Mouse (Mus musculus): Measurements from ENCODE around the gene Gm9789.
"Not testable (repeated sequence)": the region's sequence is repeated elsewhere in the genome, so short reads cannot be mapped to it uniquely, and the experiment has no call there.

The Gm9789 gene

DNA sequence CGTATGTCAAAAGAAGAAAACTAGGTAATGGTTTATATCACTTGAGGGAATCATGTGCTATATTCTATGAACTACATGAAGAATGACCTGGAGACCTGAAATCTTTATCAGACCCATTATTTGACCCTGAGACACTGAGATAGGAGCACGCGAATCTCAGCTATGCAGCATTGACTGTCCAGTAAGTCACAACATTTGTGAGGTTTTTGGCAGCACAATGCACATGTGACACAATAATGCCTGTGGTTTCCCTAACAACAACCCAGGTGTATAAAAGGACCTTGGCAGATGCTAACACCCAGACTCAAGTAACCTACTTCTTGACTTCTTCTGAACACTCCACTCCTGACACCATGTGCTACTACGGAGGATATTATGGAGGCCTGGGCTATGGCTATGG is at the start of gene Gm9789:
Gene Gm9789, plus strand, starts transcription at position 301 of the 400 bp plus-strand sequence.
- no peak for DNase-seq (ENCODE audit: low read depth, low spot score)

DNA sequence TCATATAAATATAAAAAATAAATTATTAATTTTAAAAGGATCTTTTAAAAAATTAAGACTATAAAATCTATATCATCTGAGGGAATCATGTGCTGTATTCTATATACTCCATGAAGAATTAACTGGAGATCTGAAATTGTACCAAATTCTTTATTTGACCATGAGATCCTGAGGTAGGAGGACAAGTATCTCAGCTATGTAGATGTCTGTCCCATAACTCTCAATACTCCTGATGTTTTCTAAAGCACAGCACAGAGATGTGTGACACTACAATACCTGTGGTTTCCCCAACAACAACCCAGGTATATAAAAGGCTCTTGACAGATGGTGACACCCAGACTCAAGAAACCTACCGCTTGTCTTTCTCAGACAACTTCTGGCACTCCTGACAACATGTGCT is 17.2 kb upstream of the Gm9789 start, which contains the start of gene Gm6358:
Gene Gm6358, plus strand, starts transcription at position 301 of the 400 bp plus-strand sequence.
- no peak for DNase-seq (ENCODE audit: low read depth, low spot score)

DNA sequence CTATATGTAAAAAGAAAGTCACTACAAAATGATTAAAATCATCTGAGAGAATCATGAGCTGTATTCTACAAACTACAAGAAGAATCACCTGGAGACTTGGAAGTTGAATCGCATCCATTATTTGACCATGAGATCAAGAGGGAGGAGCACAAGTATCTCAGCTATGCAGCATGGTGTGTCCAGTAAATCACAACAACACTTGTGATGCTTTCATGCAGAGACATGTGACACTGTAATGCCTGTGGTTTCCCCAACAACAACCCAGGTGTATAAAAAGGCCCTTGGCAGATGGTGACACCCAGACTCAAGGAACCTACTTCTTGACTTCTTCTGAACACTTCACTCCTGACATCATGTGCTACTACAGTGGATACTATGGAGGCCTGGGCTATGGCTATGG is 7.0 kb upstream of the Gm9789 start, which contains the start of gene Gm10061:
Gene Gm10061, plus strand, starts transcription at position 301 of the 400 bp plus-strand sequence.
- no peak for DNase-seq (ENCODE audit: low read depth, low spot score)

DNA sequence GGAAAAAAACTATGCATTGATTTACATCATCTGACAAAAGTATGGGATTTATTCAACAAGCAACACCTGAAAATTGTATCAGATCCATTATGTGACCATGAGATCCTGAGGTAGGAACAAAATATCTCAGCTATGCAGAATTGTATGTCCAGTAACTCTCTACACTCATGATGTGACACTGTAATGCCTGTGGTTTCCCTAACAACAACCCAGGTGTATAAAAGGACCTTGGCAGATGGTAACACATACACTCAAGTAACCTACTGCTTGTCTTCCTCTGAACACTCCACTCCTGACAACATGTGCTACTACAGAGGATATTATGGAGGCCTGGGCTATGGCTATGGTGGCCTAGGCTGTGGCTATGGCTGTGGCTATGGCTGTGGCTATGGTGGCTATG is 11.4 kb downstream of the Gm9789 start, which contains the start of gene Gm7735:
Gene Gm7735, plus strand, starts transcription at position 301 of the 400 bp plus-strand sequence.
- not testable (repeated sequence) for DNase-seq (ENCODE audit: low read depth, low spot score)

DNA sequence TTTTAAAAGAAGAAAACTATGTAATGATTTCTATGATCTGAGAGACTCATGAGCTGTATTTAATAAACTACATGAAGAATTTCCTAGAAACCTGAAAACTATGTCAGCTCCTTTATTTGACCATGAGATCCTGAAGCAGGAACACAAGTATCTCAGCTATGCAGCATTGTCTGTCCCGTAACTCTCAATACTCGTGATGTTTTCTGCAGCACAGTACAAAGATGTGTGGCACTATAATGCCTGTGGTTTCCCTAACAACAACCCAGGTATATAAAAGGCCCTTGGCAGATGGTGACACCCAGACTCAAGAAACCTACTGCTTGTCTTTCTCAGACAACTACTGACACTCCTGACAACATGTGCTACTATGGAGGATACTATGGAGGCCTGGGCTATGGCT is 16.7 kb downstream of the Gm9789 start, which contains the start of gene 1110057P08Rik:
Gene 1110057P08Rik, plus strand, starts transcription at position 301 of the 400 bp plus-strand sequence.
- no peak for DNase-seq (ENCODE audit: low read depth, low spot score)

DNA sequence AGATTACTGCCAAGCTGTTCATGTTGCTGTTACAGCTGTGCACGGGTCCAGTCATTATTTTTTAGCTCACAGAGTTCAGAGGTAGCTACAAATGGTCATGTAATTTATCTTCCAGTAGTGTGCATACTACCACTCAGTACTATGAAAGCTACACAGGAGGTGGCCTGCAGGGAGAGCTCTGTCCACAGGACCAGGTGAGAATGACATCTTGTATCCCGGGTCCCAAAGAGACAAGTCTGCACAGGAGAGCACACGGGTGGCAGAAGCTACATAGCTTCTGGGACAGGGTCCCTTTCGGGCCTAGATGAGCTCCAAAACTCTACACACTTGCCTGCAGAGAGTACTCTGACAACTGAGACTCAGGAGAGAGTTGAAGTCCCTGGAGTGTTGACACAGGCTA is 30.9 kb downstream of the Gm9789 start:
- DNase-seq (ENCODE audit: low read depth, low spot score) = no peak

DNA sequence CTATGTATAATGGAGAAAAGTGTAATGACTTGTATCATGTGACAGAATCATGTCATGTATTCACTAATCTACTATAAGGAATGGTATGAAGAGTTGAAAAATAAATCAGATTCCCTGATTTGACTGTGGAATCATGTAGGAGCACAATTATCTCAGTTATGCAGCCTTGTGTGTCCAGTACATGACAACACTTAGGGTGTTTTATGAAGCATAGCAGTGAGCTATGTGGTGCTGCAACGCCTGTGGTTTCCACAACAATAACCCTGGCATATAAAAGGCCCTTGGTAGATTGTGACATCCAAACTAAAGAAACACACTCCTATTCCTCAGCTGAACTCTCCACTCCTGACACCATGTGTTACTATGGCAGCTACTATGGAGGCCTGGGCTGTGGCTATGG is 47.8 kb downstream of the Gm9789 start, which contains the start of gene Krtap20-2:
Gene Krtap20-2, plus strand, starts transcription at position 301 of the 400 bp plus-strand sequence.
- DNase-seq (ENCODE audit: low read depth, low spot score) = no peak
